Comparison of ENCODE assay signal across 13 mouse cellular contexts in the genomic region with DNA sequence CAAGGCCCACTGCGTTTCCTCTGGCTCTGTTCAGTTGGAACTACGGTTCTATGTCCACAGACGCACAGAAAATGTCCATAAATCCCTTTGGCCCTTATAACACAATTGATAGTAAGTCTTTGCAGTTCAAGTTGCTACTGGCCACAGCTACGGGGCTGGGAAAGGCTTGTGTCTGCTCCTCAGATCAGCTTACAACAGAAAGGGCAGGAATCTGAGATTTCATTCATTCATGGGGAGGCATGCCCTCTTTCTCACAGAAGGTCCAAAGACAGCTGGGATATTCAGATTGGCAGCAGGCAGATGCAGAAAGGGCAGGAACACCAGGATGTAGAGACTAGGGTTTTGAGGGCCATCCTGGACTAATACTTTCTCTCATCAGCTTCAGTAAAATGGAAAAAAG. TPM values are rescaled to one million over a fixed set of nuclear protein-coding genes. Genes with fewer than 3 reads are reported as not detected.
A peak's percentile ranks its signal among the peaks of the same experiment; 100 is the strongest.
DNase-seq lines count a peak whose midpoint lies in the region; ATAC-seq lines count a peak whose summit lies in the region.
"Had no signal": no experiment of that assay in that cellular context is flagged by ENCODE, and none has a peak within 500 bp of the region (broad histone marks: within the 10 kb centered on the region; RNA-seq: fewer than 3 reads in every experiment).

No protein-coding gene starts in this region.

- no peak overlapping the region for H3K4me2 ChIP-seq in embryonic facial prominence, embryonic 11.5 days (ENCODE audit: low read depth, low read length)
- no peak overlapping the region for H3K4me2 ChIP-seq in intestine, embryonic 16.5 days (ENCODE audit: low read depth, low read length)
- H3K4me2 ChIP-seq in midbrain, embryonic 14.5 days (ENCODE audit: low read length) = no peak overlapping the region
- H3K4me2 ChIP-seq: heart, embryonic 15.5 days had no signal

- no peaks in the 10 kb centered on the region for H3K36me3 ChIP-seq in embryonic facial prominence, embryonic 11.5 days (replicated peaks; ENCODE audit: control insufficient read depth, insufficient read depth, low read depth, low read length)
- no peaks in the 10 kb centered on the region for H3K36me3 ChIP-seq in intestine, embryonic 16.5 days (ENCODE audit: control insufficient read depth, insufficient read depth, low read length)
- H3K36me3 ChIP-seq in midbrain, embryonic 14.5 days (ENCODE audit: control insufficient read depth, insufficient read depth, low read length) = no peaks in the 10 kb centered on the region
- H3K36me3 ChIP-seq: heart, embryonic 15.5 days had no signal

- peak; percentile 60 for DNase-seq in embryo, embryonic 10.5 days (ENCODE audit: low spot score)
- DNase-seq in embryo, embryonic 11 days = no peak
- DNase-seq in embryonic facial prominence, embryonic 11.5 days (ENCODE audit: low spot score) = no peak
- no peak for DNase-seq in midbrain, embryonic 14.5 days
- no peak for DNase-seq in left cerebral cortex, postnatal 25 days (ENCODE audit: low spot score in 2 of 2)
- DNase-seq in spleen, postnatal 14 days (ENCODE audit: low spot score in 2 of 2) = no peak
- DNase-seq: cerebellum, postnatal 36 days; lung, postnatal 14 days; right cerebral cortex, postnatal 4 days; thymus, postnatal 25 days had no signal

- intact Hi-C loops in left cerebral cortex, postnatal 25 days (cut with DNase I) = no loop called here

- no peaks in the 10 kb centered on the region; the same call in 1 of the 2 replicates for H3K4me1 ChIP-seq in embryonic facial prominence, embryonic 11.5 days (ENCODE audit: control insufficient read depth, insufficient read depth, low read length)
- peaks cover 21% of the 10 kb centered on the region for H3K4me1 ChIP-seq in intestine, embryonic 16.5 days (ENCODE audit: control insufficient read depth, insufficient read depth, low read length)
- peaks cover 7% of the 10 kb centered on the region; the same call in 1 of the 2 replicates for H3K4me1 ChIP-seq in midbrain, embryonic 14.5 days (ENCODE audit: control insufficient read depth, insufficient read depth, low read length)
- H3K4me1 ChIP-seq: heart, embryonic 15.5 days had no signal

- H3K4me3 ChIP-seq in embryonic facial prominence, embryonic 11.5 days (ENCODE audit: low read depth, low read length) = no peak overlapping the region
- H3K4me3 ChIP-seq in intestine, embryonic 16.5 days (ENCODE audit: low read length) = no peak overlapping the region
- H3K4me3 ChIP-seq in midbrain, embryonic 14.5 days (replicated peaks; ENCODE audit: low read depth, low read length) = no peak overlapping the region
- H3K4me3 ChIP-seq: heart, embryonic 15.5 days had no signal

- H3K9me3 ChIP-seq in embryonic facial prominence, embryonic 11.5 days (replicated peaks; ENCODE audit: control insufficient read depth, low read length) = no peaks in the 10 kb centered on the region
- no peaks in the 10 kb centered on the region for H3K9me3 ChIP-seq in intestine, embryonic 16.5 days (ENCODE audit: control insufficient read depth, low read length)
- H3K9me3 ChIP-seq in midbrain, embryonic 14.5 days (ENCODE audit: control insufficient read depth, low read length) = no peaks in the 10 kb centered on the region
- H3K9me3 ChIP-seq: heart, embryonic 15.5 days had no signal

- H3K27me3 ChIP-seq in embryonic facial prominence, embryonic 11.5 days (ENCODE audit: control insufficient read depth, insufficient read depth, low read length) = no peaks in the 10 kb centered on the region
- no peaks in the 10 kb centered on the region for H3K27me3 ChIP-seq in intestine, embryonic 16.5 days (replicated peaks; ENCODE audit: control insufficient read depth, insufficient read depth, low read length)
- no peaks in the 10 kb centered on the region for H3K27me3 ChIP-seq in midbrain, embryonic 14.5 days (ENCODE audit: control insufficient read depth, insufficient read depth, low read length)

- peak overlapping the region; percentile 44; the same call in 1 of the 2 replicates for H3K27ac ChIP-seq in embryonic facial prominence, embryonic 11.5 days (replicated peaks; ENCODE audit: low read depth, low read length)
- H3K27ac ChIP-seq in intestine, embryonic 16.5 days (ENCODE audit: low read length) = peak overlapping the region; percentile 13; the same call in 1 of the 2 replicates
- peak overlapping the region; percentile 70 for H3K27ac ChIP-seq in midbrain, embryonic 14.5 days (replicated peaks; ENCODE audit: low read depth, low read length)
- H3K27ac ChIP-seq: heart, embryonic 15.5 days had no signal

- WGBS in embryonic facial prominence, embryonic 11.5 days = 23% methylated on average over 4 of the region's 4 CpGs
- WGBS in intestine, embryonic 16.5 days = 38% methylated on average over 4 of the region's 4 CpGs
- 25% methylated on average over 4 of the region's 4 CpGs for WGBS in midbrain, embryonic 14.5 days

- no peak for ATAC-seq in embryonic facial prominence, embryonic 11.5 days (replicated peaks; ENCODE audit: insufficient number of reproducible peaks, low FRiP score, low TSS enrichment, low read depth)
- ATAC-seq in intestine, embryonic 16.5 days = no peak
- ATAC-seq in midbrain, embryonic 14.5 days (ENCODE audit: low FRiP score, low TSS enrichment) = no peak
- no peak for ATAC-seq in megakaryocyte progenitor cell, adult 5-6 weeks (replicated peaks; ENCODE audit: poor library complexity)

- no peak overlapping the region for H3K9ac ChIP-seq in embryonic facial prominence, embryonic 11.5 days (replicated peaks; ENCODE audit: low read length)
- H3K9ac ChIP-seq in intestine, embryonic 16.5 days (ENCODE audit: low read depth, low read length) = no peak overlapping the region
- H3K9ac ChIP-seq in midbrain, embryonic 14.5 days (replicated peaks; ENCODE audit: low read length) = no peak overlapping the region
- H3K9ac ChIP-seq: heart, embryonic 15.5 days had no signal

RNA-seq across cellular contexts. Expression of gene Fzd7, which starts 43.9 kb away (rescaled TPM):
- 19.3 and 21.6 TPM in 2 replicates for polyA plus RNA-seq in embryonic facial prominence, embryonic 11.5 days (2014; fragmentation: Nextera tagmentation; extraction: Ambion mirVana)
- polyA plus RNA-seq in intestine, embryonic 16.5 days (2015; fragmentation: Nextera tagmentation; extraction: Ambion mirVana) = 3.4 and 3.8 TPM in 2 replicates
- 4.2 TPM in 2 replicates for polyA plus RNA-seq in midbrain, embryonic 14.5 days (2014; fragmentation: Nextera tagmentation; extraction: Ambion mirVana)
- total RNA-seq in left cerebral cortex, postnatal 25 days (2021) = 1 to 10 TPM; 6.8 to 6.9 TPM
- 6.7 and 7.5 TPM in 2 replicates for total RNA-seq in megakaryocyte progenitor cell, adult 5-6 weeks (2015)
- 4.2 and 7.0 TPM in 2 replicates for total RNA-seq in megakaryocyte progenitor cell, adult 5-6 weeks (2017)

Comparison
In these comparisons a context has a peak if more than half of its experiments do, and no peak if none do; other contexts are left out.
1. H3K27ac ChIP-seq: peak in every context shown above with its lines; median percentile 70 in midbrain, embryonic 14.5 days; 44 in embryonic facial prominence, embryonic 11.5 days; 13 in intestine, embryonic 16.5 days.